Mouse (Mus musculus) limb, embryonic 11.5 days (tissue): ENCODE measurements around the gene Htr3a. TPM values are rescaled to one million over a fixed set of nuclear protein-coding genes. Genes with fewer than 3 reads are reported as not detected.

Experiments used
- ATAC-seq: fragments of 200-750 bp; cut with Nextera tagmentation; 2 replicates; pipeline ENCODE4 v1.8.0; 2017; ENCODE audit warnings: low read depth; ENCODE audit not compliant: insufficient number of reproducible peaks, low FRiP score, low TSS enrichment
- DNase-seq: peaks from one replicate; pipeline ENCODE4 v3.0.0-alpha.2; 2015; ENCODE audit warnings: low spot score
- H3K27ac ChIP-seq: fragments of 300-500 bp; sonication (generic); replicated peaks from 2 replicates; pipeline ENCODE4 v1.5.1; 2014; ENCODE audit warnings: low read depth, mild to moderate bottlenecking, low read length
- H3K27me3 ChIP-seq: fragments of 300-500 bp; sonication (generic); 2 replicates; pipeline ENCODE4 v1.6.1; 2014; ENCODE audit warnings: mild to moderate bottlenecking, low read length, mixed read lengths; ENCODE audit not compliant: control insufficient read depth, insufficient read depth
- H3K36me3 ChIP-seq: fragments of 300-500 bp; sonication (generic); 2 replicates; pipeline ENCODE4 v1.6.1; 2014; ENCODE audit warnings: mild to moderate bottlenecking, low read length, moderate library complexity, mixed read lengths; ENCODE audit not compliant: control insufficient read depth, insufficient read depth
- H3K4me1 ChIP-seq: fragments of 300-500 bp; sonication (generic); 2 replicates; pipeline ENCODE4 v1.6.1; 2014; ENCODE audit warnings: low read length, mixed read lengths; ENCODE audit not compliant: control insufficient read depth, insufficient read depth
- H3K4me2 ChIP-seq: fragments of 300-500 bp; sonication (generic); 2 replicates; pipeline ENCODE4 v1.6.1; 2014; ENCODE audit warnings: low read depth, mild to moderate bottlenecking, moderate library complexity; ENCODE audit not compliant: severe bottlenecking
- H3K4me3 ChIP-seq: fragments of 300-500 bp; sonication (generic); 2 replicates; pipeline ENCODE4 v1.5.1; 2014; ENCODE audit warnings: low read depth, low read length
- H3K9ac ChIP-seq: fragments of 300-500 bp; sonication (generic); 2 replicates; pipeline ENCODE4 v1.6.1; 2014; ENCODE audit warnings: mild to moderate bottlenecking, low read length
- H3K9me3 ChIP-seq: fragments of 300-500 bp; sonication (generic); 2 replicates; pipeline ENCODE4 v1.6.1; 2016; ENCODE audit warnings: low read length; ENCODE audit not compliant: control insufficient read depth
- WGBS: fragments of 180-500 bp; shearing (Covaris S2); extraction: QIAGEN DNeasy Blood & Tissue Kit; methylation state at CpG from one replicate; pipeline ENCODE4 v1.1.7; 2014; 5-methylcytosine and 5-hydroxymethylcytosine counted together
- polyA plus RNA-seq: library from polyadenylated mRNA; unstranded; fragments of >200 nt; fragmentation: Nextera tagmentation; extraction: Ambion mirVana; gene quantifications from 2 replicates; pipeline ENCODE4 v1.2.1, GENCODE M21; 2014

The Htr3a gene
- 0.19 and 0.40 TPM in 2 replicates for polyA plus RNA-seq

GRCm38 (mm10) chr9:48910885-48911537 is at the start of gene Htr3a:
Htr3a (minus strand) TSS chr9:48911099.
- Histone ChIP-seq H3K27me3 (no peaks in the 10 kb centered on the region), H3K36me3 (no peaks in the 10 kb centered on the region), H3K9me3 (no peaks in the 10 kb centered on the region), H3K9ac (no peak within 1 kb of the TSS), H3K27ac (no peak within 1 kb of the TSS; the same call in 1 of the 2 replicates), H3K4me3 (no peak within 1 kb of the TSS), H3K4me2 (peak within 1 kb of the TSS; percentile 40), H3K4me1 (peaks cover 6% of the 10 kb centered on the region)
- ATAC-seq (0 out of 2 replicates have a peak, but pooled peaks have one; percentile 13), DNase-seq (peak; percentile 84)
- 2% methylated on average over 9 of the region's 9 CpGs for WGBS

GRCm38 (mm10) chr9:48947565-48947964 is 36.7 kb upstream of the Htr3a start:
- WGBS, result 88% methylated on average over 4 of the region's 4 CpGs
- no peaks in the 10 kb centered on the region for H3K4me1 ChIP-seq
- no peaks in the 10 kb centered on the region for H3K27me3 ChIP-seq
- H3K36me3 ChIP-seq, result no peaks in the 10 kb centered on the region
- DNase-seq (no peak), ATAC-seq (no peak)
- H3K9me3 ChIP-seq, result no peaks in the 10 kb centered on the region
- no peak overlapping the region for H3K9ac ChIP-seq
- no peak overlapping the region for H3K4me2 ChIP-seq
- no peak overlapping the region for H3K4me3 ChIP-seq
- H3K27ac ChIP-seq, result no peak overlapping the region

GRCm38 (mm10) chr9:48942349-48942748 is 31.4 kb upstream of the Htr3a start:
- Histone ChIP-seq H3K9me3 (no peaks in the 10 kb centered on the region), H3K36me3 (no peaks in the 10 kb centered on the region), H3K4me1 (no peaks in the 10 kb centered on the region), H3K27ac (no peak overlapping the region), H3K4me2 (no peak overlapping the region), H3K9ac (no peak overlapping the region), H3K4me3 (no peak overlapping the region), H3K27me3 (no peaks in the 10 kb centered on the region)
- ATAC-seq, result no peak
- WGBS, result 86% methylated on average over 1 of the region's 1 CpGs
- DNase-seq, result no peak

- no peak overlapping the region for H3K9ac ChIP-seq
- no peaks in the 10 kb centered on the region for H3K9me3 ChIP-seq
- no peak overlapping the region for H3K27ac ChIP-seq
- H3K27me3 ChIP-seq, result no peaks in the 10 kb centered on the region
- H3K4me2 ChIP-seq, result no peak overlapping the region
- peaks cover 5% of the 10 kb centered on the region; the same call in 1 of the 2 replicates for H3K4me1 ChIP-seq
- ATAC-seq (no peak), DNase-seq (no peak)
- H3K36me3 ChIP-seq, result no peaks in the 10 kb centered on the region
- 85% methylated on average over 5 of the region's 5 CpGs for WGBS
- H3K4me3 ChIP-seq, result no peak overlapping the region
These were observed 18.5 kb upstream of the Htr3a start for GRCm38 (mm10) chr9:48929436-48929835.

- WGBS, result 51% methylated on average over 3 of the region's 3 CpGs
These were observed 17.9 kb upstream of the Htr3a start for GRCm38 (mm10) chr9:48928781-48929180.

GRCm38 (mm10) chr9:48916011-48916788 is 5.3 kb upstream of the Htr3a start:
- peaks cover under 1% of the 10 kb centered on the region; the same call in 1 of the 2 replicates for H3K4me1 ChIP-seq
- H3K9me3 ChIP-seq, result no peaks in the 10 kb centered on the region
- H3K27ac ChIP-seq, result no peak overlapping the region
- no peak overlapping the region for H3K4me3 ChIP-seq
- 60% methylated on average over 18 of the region's 18 CpGs for WGBS
- ATAC-seq, result no peak
- no peaks in the 10 kb centered on the region for H3K36me3 ChIP-seq
- no peak for DNase-seq
- H3K27me3 ChIP-seq, result no peaks in the 10 kb centered on the region
- no peak overlapping the region for H3K4me2 ChIP-seq
- no peak overlapping the region for H3K9ac ChIP-seq

More at GRCm38 (mm10) chr9:48928781-48929180, 17.9 kb upstream of the Htr3a start:
- ATAC-seq, result no peak
- H3K27me3 ChIP-seq, result no peaks in the 10 kb centered on the region
- H3K4me2 ChIP-seq, result no peak overlapping the region
- no peak for DNase-seq
- H3K4me1 ChIP-seq, result peaks cover 5% of the 10 kb centered on the region; the same call in 1 of the 2 replicates
- H3K9ac ChIP-seq, result no peak overlapping the region
- H3K27ac ChIP-seq, result no peak overlapping the region
- H3K36me3 ChIP-seq, result no peaks in the 10 kb centered on the region
- no peaks in the 10 kb centered on the region for H3K9me3 ChIP-seq
- no peak overlapping the region for H3K4me3 ChIP-seq

GRCm38 (mm10) chr9:48904421-48904820 is 6.5 kb downstream of the Htr3a start:
- no peak overlapping the region for H3K4me2 ChIP-seq
- WGBS, result 84% methylated on average over 5 of the region's 5 CpGs

GRCm38 (mm10) chr9:48903766-48904165 is 7.1 kb downstream of the Htr3a start:
- no peaks in the 10 kb centered on the region for H3K36me3 ChIP-seq
- no peak overlapping the region for H3K27ac ChIP-seq
- no peaks in the 10 kb centered on the region for H3K27me3 ChIP-seq
- H3K4me1 ChIP-seq, result no peaks in the 10 kb centered on the region
- ATAC-seq (no peak), DNase-seq (no peak)
- no peak overlapping the region for H3K4me3 ChIP-seq
- no peak overlapping the region for H3K9ac ChIP-seq
- H3K9me3 ChIP-seq, result no peaks in the 10 kb centered on the region
- 73% methylated on average over 2 of the region's 2 CpGs for WGBS
- no peak overlapping the region for H3K4me2 ChIP-seq

More at GRCm38 (mm10) chr9:48904421-48904820, 6.5 kb downstream of the Htr3a start:
- no peak for ATAC-seq
- Histone ChIP-seq H3K4me1 (no peaks in the 10 kb centered on the region), H3K27me3 (no peaks in the 10 kb centered on the region), H3K4me3 (no peak overlapping the region), H3K36me3 (no peaks in the 10 kb centered on the region), H3K9me3 (no peaks in the 10 kb centered on the region), H3K27ac (no peak overlapping the region), H3K9ac (no peak overlapping the region)
- no peak for DNase-seq
